ENCODE assay signal across 12 mouse cellular contexts in the genomic region with DNA sequence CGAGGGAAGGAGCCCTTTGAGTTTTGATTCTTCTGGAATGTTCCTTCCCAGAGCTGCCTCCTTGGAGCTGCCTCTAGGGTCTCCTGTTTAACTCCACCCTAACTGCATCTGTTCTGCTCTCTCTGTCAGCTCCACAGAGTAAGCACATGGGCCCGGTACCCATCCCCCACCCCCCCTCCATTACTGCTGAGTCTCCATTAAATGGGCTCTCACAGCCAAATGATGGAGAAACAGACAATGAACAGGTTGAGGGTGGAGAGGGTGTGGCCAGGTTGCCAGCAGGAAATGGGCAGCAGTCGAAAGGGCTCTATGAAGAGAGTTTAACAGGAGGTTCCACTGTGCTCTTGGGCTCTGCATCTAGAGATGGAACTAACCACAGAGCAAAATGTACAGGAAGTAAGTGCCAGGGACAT. TPM values are rescaled to one million over a fixed set of nuclear protein-coding genes. Genes with fewer than 3 reads are reported as not detected.
DNase-seq lines count a peak whose midpoint lies in the region; ATAC-seq and TF ChIP-seq lines count a peak whose summit lies in the region.
"Had no signal": no experiment of that assay in that cellular context is flagged by ENCODE, and none has a peak within 500 bp of the region (broad histone marks: within the 10 kb centered on the region; RNA-seq: fewer than 3 reads in every experiment).

No protein-coding gene starts in this region.

- 51% methylated on average over 3 of the region's 3 CpGs for WGBS in liver, embryonic 11.5 days
- 52% methylated on average over 3 of the region's 3 CpGs for WGBS in liver, postnatal 0 days (ENCODE audit: insufficient replicate concordance)
- WGBS in stomach, postnatal 0 days: 45% methylated on average over 3 of the region's 3 CpGs
- 92% methylated on average over 3 of the region's 3 CpGs for WGBS in midbrain, postnatal 0 days

- no peak for TF ChIP-seq CTCF in liver, postnatal 0 days (IDR thresholded peaks at IDR 0.05; ENCODE audit: low read depth)
- no peak for TF ChIP-seq CTCF in MEL (IDR thresholded peaks at IDR 0.05 in 2 of 3, conservative IDR thresholded peaks at IDR 0.05 in 1 of 3; ENCODE audit: control insufficient read depth in 1 of 3, insufficient read depth in 1 of 3, low read depth in 2 of 3, low read length in 3 of 3, poor library complexity in 1 of 3, severe bottlenecking in 1 of 3)
- TF ChIP-seq CTCF in stomach, postnatal 0 days (IDR thresholded peaks at IDR 0.05; ENCODE audit: low read depth): no peak
- no peak for TF ChIP-seq CTCF in midbrain, postnatal 0 days (IDR thresholded peaks at IDR 0.05)

- peaks cover 39% of the 10 kb centered on the region for H3K4me1 ChIP-seq in liver, embryonic 11.5 days (replicated peaks; ENCODE audit: control insufficient read depth, insufficient read depth, low read length)
- H3K4me1 ChIP-seq in liver, postnatal 0 days (ENCODE audit: insufficient read depth): peaks cover 28% of the 10 kb centered on the region
- H3K4me1 ChIP-seq in MEL (ENCODE audit: control insufficient read depth in 1 of 2, insufficient read depth in 2 of 2, low read length in 2 of 2): peaks cover 7 to 22% of the 10 kb centered on the region in 2 experiments
- H3K4me1 ChIP-seq in stomach, postnatal 0 days (replicated peaks; ENCODE audit: control insufficient read depth, insufficient read depth): peaks cover 11% of the 10 kb centered on the region; the same call in 1 of the 2 replicates
- H3K4me1 ChIP-seq in midbrain, postnatal 0 days (ENCODE audit: insufficient read depth, low read length): 0 out of 2 replicates have a peak, but pooled peaks cover 2% of the 10 kb centered on the region

- H3K4me3 ChIP-seq in liver, embryonic 11.5 days (ENCODE audit: low read depth, low read length): no peak overlapping the region
- H3K4me3 ChIP-seq in liver, postnatal 0 days (ENCODE audit: low read depth, low read length): no peak overlapping the region
- no peak overlapping the region for H3K4me3 ChIP-seq in MEL (ENCODE audit: control insufficient read depth in 1 of 2, insufficient read depth in 1 of 2, low read depth in 2 of 2, low read length in 2 of 2)
- no peak overlapping the region for H3K4me3 ChIP-seq in stomach, postnatal 0 days (ENCODE audit: low read depth, low read length)
- no peak overlapping the region for H3K4me3 ChIP-seq in midbrain, postnatal 0 days (ENCODE audit: low read depth, low read length)
- H3K4me3 ChIP-seq: gastrocnemius, adult 2 months; liver, embryonic 15.5 days; midbrain, embryonic 13.5 days had no signal

- no peaks in the 10 kb centered on the region for H3K36me3 ChIP-seq in liver, embryonic 11.5 days (ENCODE audit: control insufficient read depth, insufficient read depth, low read length)
- H3K36me3 ChIP-seq in liver, postnatal 0 days (replicated peaks; ENCODE audit: insufficient read depth, low read length): no peaks in the 10 kb centered on the region
- peaks cover 0 to 17% of the 10 kb centered on the region in 2 experiments; a peak in 2 of 4 replicates for H3K36me3 ChIP-seq in MEL (ENCODE audit: control insufficient read depth in 1 of 2, insufficient read depth in 2 of 2, low read length in 2 of 2)
- no peaks in the 10 kb centered on the region for H3K36me3 ChIP-seq in stomach, postnatal 0 days (ENCODE audit: control insufficient read depth, insufficient read depth, low read length)
- H3K36me3 ChIP-seq in midbrain, postnatal 0 days (ENCODE audit: insufficient read depth, low read length): no peaks in the 10 kb centered on the region
- H3K36me3 ChIP-seq: liver, embryonic 15.5 days; midbrain, embryonic 13.5 days had no signal

- DNase-seq in liver, embryonic 11.5 days (ENCODE audit: low spot score): no peak
- DNase-seq in liver, postnatal 0 days: no peak
- peak; percentile 39 for DNase-seq in MEL (ENCODE audit: low read depth, low spot score)
- DNase-seq in induced T-regulatory cell, adult 2 months (ENCODE audit: low read depth): peak; percentile 80
- no peak for DNase-seq in stomach, postnatal 0 days (ENCODE audit: low spot score)
- DNase-seq in frontal cortex, postnatal 36 days (ENCODE audit: low spot score in 2 of 2): no peak
- no peak for DNase-seq in kidney, adult 11 months
- DNase-seq in midbrain, postnatal 0 days (ENCODE audit: low spot score): no peak
- DNase-seq: spleen, adult 18-20 months had no signal

- no peaks in the 10 kb centered on the region for H3K27me3 ChIP-seq in liver, embryonic 11.5 days (replicated peaks; ENCODE audit: control insufficient read depth, insufficient read depth, low read length)
- no peaks in the 10 kb centered on the region for H3K27me3 ChIP-seq in liver, postnatal 0 days (ENCODE audit: insufficient read depth, low read length)
- no peaks in the 10 kb centered on the region for H3K27me3 ChIP-seq in MEL (ENCODE audit: control insufficient read depth in 1 of 2, insufficient read depth in 2 of 2, low read length in 2 of 2)
- H3K27me3 ChIP-seq in stomach, postnatal 0 days (ENCODE audit: control insufficient read depth, insufficient read depth, low read length): no peaks in the 10 kb centered on the region
- no peaks in the 10 kb centered on the region for H3K27me3 ChIP-seq in midbrain, postnatal 0 days (ENCODE audit: insufficient read depth, low read length)
- H3K27me3 ChIP-seq: midbrain, embryonic 13.5 days had no signal

- no peak overlapping the region for H3K4me2 ChIP-seq in liver, embryonic 11.5 days
- H3K4me2 ChIP-seq in liver, postnatal 0 days (ENCODE audit: low read depth, low read length): no peak overlapping the region
- H3K4me2 ChIP-seq in stomach, postnatal 0 days (replicated peaks; ENCODE audit: low read depth): no peak overlapping the region
- no peak overlapping the region for H3K4me2 ChIP-seq in midbrain, postnatal 0 days (ENCODE audit: low read depth, low read length, poor library complexity, severe bottlenecking)
- H3K4me2 ChIP-seq: midbrain, embryonic 13.5 days had no signal

- no peak for TF ChIP-seq RAD21 in MEL (IDR thresholded peaks at IDR 0.05; ENCODE audit: low read depth, low read length)

- no peaks in the 10 kb centered on the region for H3K79me2 ChIP-seq in MEL (ENCODE audit: control insufficient read depth, insufficient read depth, low read length, poor library complexity)

- H3K9me3 ChIP-seq in liver, embryonic 11.5 days (ENCODE audit: control insufficient read depth, low read length): no peaks in the 10 kb centered on the region
- H3K9me3 ChIP-seq in liver, postnatal 0 days (ENCODE audit: low read length): no peaks in the 10 kb centered on the region
- no peaks in the 10 kb centered on the region for H3K9me3 ChIP-seq in MEL (replicated peaks; ENCODE audit: insufficient read depth, low read length)
- H3K9me3 ChIP-seq in stomach, postnatal 0 days (ENCODE audit: control insufficient read depth, low read length): no peaks in the 10 kb centered on the region
- H3K9me3 ChIP-seq in midbrain, postnatal 0 days (ENCODE audit: low read length): no peaks in the 10 kb centered on the region
- H3K9me3 ChIP-seq: liver, embryonic 15.5 days; midbrain, embryonic 13.5 days had no signal

- no peak for TF ChIP-seq POLR2A in MEL (IDR thresholded peaks at IDR 0.05; ENCODE audit: control insufficient read depth in 1 of 2, insufficient read depth in 1 of 2, low read depth in 1 of 2, low read length in 2 of 2, poor library complexity in 1 of 2)

- H3K27ac ChIP-seq in liver, embryonic 11.5 days (ENCODE audit: low read depth, low read length): no peak overlapping the region
- no peak overlapping the region for H3K27ac ChIP-seq in liver, postnatal 0 days (ENCODE audit: low read depth)
- peak overlapping the region; percentile 0; the same call in 1 of the 2 replicates for H3K27ac ChIP-seq in MEL (ENCODE audit: control insufficient read depth, low read depth, low read length)
- H3K27ac ChIP-seq in stomach, postnatal 0 days (replicated peaks): 0 out of 2 replicates have a peak overlapping the region, but pooled peaks have one; percentile 25
- no peak overlapping the region for H3K27ac ChIP-seq in midbrain, postnatal 0 days (ENCODE audit: low read depth, low read length)
- H3K27ac ChIP-seq: liver, embryonic 15.5 days; midbrain, embryonic 13.5 days had no signal

- peak overlapping the region; percentile 39; the same call in 1 of the 2 replicates for H3K9ac ChIP-seq in liver, embryonic 11.5 days (ENCODE audit: low read depth, low read length)
- no peak overlapping the region; the same call in 1 of the 2 replicates for H3K9ac ChIP-seq in liver, postnatal 0 days (replicated peaks)
- peak overlapping the region; percentile 6; the same call in 1 of the 2 replicates for H3K9ac ChIP-seq in MEL (ENCODE audit: control insufficient read depth, low read depth, low read length, poor library complexity, severe bottlenecking)
- no peak overlapping the region for H3K9ac ChIP-seq in stomach, postnatal 0 days (ENCODE audit: low read length)
- H3K9ac ChIP-seq in midbrain, postnatal 0 days (replicated peaks; ENCODE audit: low read length, poor library complexity, severe bottlenecking): no peak overlapping the region
- H3K9ac ChIP-seq: liver, embryonic 15.5 days; midbrain, embryonic 13.5 days had no signal

- no peak for ATAC-seq in liver, embryonic 11.5 days (replicated peaks; ENCODE audit: low FRiP score)
- ATAC-seq in liver, postnatal 0 days: no peak
- no peak; the same call in 1 of the 2 replicates for ATAC-seq in stomach, postnatal 0 days (ENCODE audit: low FRiP score, low TSS enrichment)
- ATAC-seq in midbrain, postnatal 0 days (ENCODE audit: low FRiP score): no peak
- ATAC-seq: midbrain, embryonic 13.5 days had no signal

- no peak for TF ChIP-seq EP300 in liver, postnatal 0 days (IDR thresholded peaks at IDR 0.05; ENCODE audit: low read depth)
- no peak for TF ChIP-seq EP300 in MEL (IDR thresholded peaks at IDR 0.05; ENCODE audit: low read depth in 1 of 2, low read length in 2 of 2)
- no peak for TF ChIP-seq EP300 in stomach, postnatal 0 days (optimal IDR thresholded peaks at IDR 0.05)

TF ChIP-seq in MEL, 35 proteins besides CTCF, POLR2A, EP300 and RAD21:
- TF ChIP-seq MYC (IDR thresholded peaks at IDR 0.05; ENCODE audit: low read depth, low read length) (0 out of 2 replicates have a peak, but pooled peaks have one; percentile 28), CHD2 (IDR thresholded peaks at IDR 0.05; ENCODE audit: low read length) (0 out of 2 replicates have a peak, but pooled peaks have one; percentile 12), ZKSCAN1 (IDR thresholded peaks at IDR 0.05; ENCODE audit: low read depth, low read length) (no peak), ZC3H11A (IDR thresholded peaks at IDR 0.05; ENCODE audit: low read depth, low read length) (no peak)

RNA-seq across cellular contexts. Expression of gene Ssbp3, which starts 41.0 kb away (rescaled TPM):
- polyA plus RNA-seq in liver, embryonic 11.5 days (2014; fragmentation: Nextera tagmentation; extraction: Ambion mirVana): 71.1 and 89.0 TPM in 2 replicates
- polyA plus RNA-seq in liver, postnatal 0 days (2015; fragmentation: Nextera tagmentation; extraction: Ambion mirVana): 22.8 and 26.8 TPM in 2 replicates
- 28.3 and 30.5 TPM in 2 replicates for total RNA-seq in MEL (2012; rRNA removed)
- polyA plus RNA-seq in MEL (2012; ENCODE audit: insufficient read depth in 1 of 2, insufficient read length in 2 of 2, low read depth in 1 of 2, low replicate concordance in 2 of 2, missing spikeins in 1 of 2): 100 to 1,000 TPM; 116 to 242 TPM
- polyA plus RNA-seq in stomach, postnatal 0 days (2015; fragmentation: Nextera tagmentation; extraction: Ambion mirVana): 39.3 and 50.0 TPM in 2 replicates
- total RNA-seq in midbrain, postnatal 0 days (2014; rRNA removed): 172 and 176 TPM in 2 replicates
- 110 and 126 TPM in 2 replicates for polyA plus RNA-seq in midbrain, postnatal 0 days (2015; fragmentation: Nextera tagmentation; extraction: Ambion mirVana)

Comparison
In these comparisons a context has a peak if more than half of its experiments do, and no peak if none do; other contexts are left out.
1. H3K9ac ChIP-seq: peak in liver, embryonic 11.5 days (single experiment) and MEL (single experiment); none in liver, postnatal 0 days (single experiment), stomach, postnatal 0 days (single experiment) and midbrain, postnatal 0 days (single experiment).
2. DNase-seq: peak in MEL (single experiment) and induced T-regulatory cell, adult 2 months (single experiment); none in liver, embryonic 11.5 days (single experiment), liver, postnatal 0 days (single experiment), stomach, postnatal 0 days (single experiment), frontal cortex, postnatal 36 days (0 of 2), kidney, adult 11 months (single experiment) and midbrain, postnatal 0 days (single experiment).
3. H3K27ac ChIP-seq: peak in MEL (single experiment) and stomach, postnatal 0 days (single experiment); none in liver, embryonic 11.5 days (single experiment), liver, postnatal 0 days (single experiment) and midbrain, postnatal 0 days (single experiment).